Mouse (Mus musculus): Measurements from ENCODE around the gene Dlx1.

- TF ChIP-seq CTCF (IDR thresholded peaks at IDR 0.05; ENCODE audit: borderline replicate concordance, extremely low read depth, insufficient read depth, insufficient read length) (no peak), POLR2A (IDR thresholded peaks at IDR 0.05; ENCODE audit: borderline replicate concordance, extremely low read depth, insufficient read depth, insufficient read length, poor library complexity, severe bottlenecking) (no peak)
Observed at GRCm38 (mm10) chr2:71551704-71552103, 23.8 kb downstream of the Dlx1 start.

All from brain, embryonic 14.5 days (tissue).